8 mouse cellular contexts compared by ENCODE assay signal in the genomic region with DNA sequence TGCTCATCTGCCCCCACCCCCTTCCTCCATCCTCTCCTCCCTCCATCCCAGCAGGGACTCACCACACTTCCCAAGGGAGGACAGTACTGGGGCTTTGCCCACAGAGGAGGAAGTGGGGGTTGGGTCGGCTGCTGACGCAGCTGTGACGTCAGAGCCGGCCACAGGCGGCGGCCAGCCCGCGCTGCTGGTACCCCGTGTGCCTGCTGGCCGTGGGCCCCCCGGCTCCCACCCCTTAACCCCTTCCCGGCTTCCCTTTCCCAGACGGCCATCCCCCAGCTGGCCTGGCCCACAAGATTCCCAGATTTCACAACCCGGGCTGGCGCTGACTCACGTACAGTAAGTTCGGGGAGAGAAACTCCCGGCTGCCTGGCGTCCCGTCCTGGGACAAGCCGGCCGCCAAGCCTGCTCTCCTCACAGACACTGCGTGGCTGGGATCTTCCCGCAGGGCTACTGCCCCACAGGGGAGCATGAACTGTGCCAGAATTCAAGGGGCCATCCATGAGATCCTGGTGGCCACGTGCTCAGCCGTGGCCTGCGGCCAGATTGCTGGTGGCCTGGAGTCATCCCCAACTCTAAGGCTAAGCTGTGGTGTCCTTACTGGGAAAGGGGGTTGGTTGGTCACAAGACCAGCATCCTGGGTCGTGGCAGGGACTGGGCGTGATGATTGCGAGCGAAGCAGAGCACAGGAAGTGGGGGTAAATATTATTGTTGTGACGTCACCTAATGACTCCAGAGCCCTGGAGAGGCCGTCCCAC.
DNase-seq lines count a peak whose midpoint lies in the region; ATAC-seq and TF ChIP-seq lines count a peak whose summit lies in the region.

No protein-coding gene starts in this region.

- TF ChIP-seq CTCF in MEL (IDR thresholded peaks at IDR 0.05 in 2 of 3, conservative IDR thresholded peaks at IDR 0.05 in 1 of 3; ENCODE audit: control insufficient read depth in 1 of 3, insufficient read depth in 1 of 3, low read depth in 2 of 3, low read length in 3 of 3, poor library complexity in 1 of 3, severe bottlenecking in 1 of 3) = no peak
- no peak for TF ChIP-seq CTCF in gastrocnemius, adult 2 months (IDR thresholded peaks at IDR 0.05)

- H3K4me1 ChIP-seq in MEL (ENCODE audit: control insufficient read depth in 1 of 2, insufficient read depth in 2 of 2, low read length in 2 of 2) = 0 out of 4 replicates have a peak, but pooled peaks cover 0 to 7% of the 10 kb centered on the region in 2 experiments
- peaks cover 25% of the 10 kb centered on the region for H3K4me1 ChIP-seq in hindbrain, embryonic 15.5 days (replicated peaks)
- H3K4me1 ChIP-seq in limb, embryonic 10.5 days = peaks cover 70% of the 10 kb centered on the region
- H3K4me1 ChIP-seq in midbrain, embryonic 10.5 days = peaks cover 60% of the 10 kb centered on the region

- H3K4me3 ChIP-seq in MEL (ENCODE audit: control insufficient read depth in 1 of 2, insufficient read depth in 1 of 2, low read depth in 2 of 2, low read length in 2 of 2) = peak overlapping the region; percentile 66 to 91
- H3K4me3 ChIP-seq in gastrocnemius, adult 2 months = peak overlapping the region; percentile 77
- peak overlapping the region; percentile 49 for H3K4me3 ChIP-seq in hindbrain, embryonic 15.5 days
- peak overlapping the region; percentile 69 for H3K4me3 ChIP-seq in limb, embryonic 10.5 days
- peak overlapping the region; percentile 67 for H3K4me3 ChIP-seq in midbrain, embryonic 10.5 days

- no peaks in the 10 kb centered on the region for H3K36me3 ChIP-seq in MEL (ENCODE audit: control insufficient read depth in 1 of 2, insufficient read depth in 2 of 2, low read length in 2 of 2)
- no peaks in the 10 kb centered on the region for H3K36me3 ChIP-seq in hindbrain, embryonic 15.5 days
- H3K36me3 ChIP-seq in limb, embryonic 10.5 days = no peaks in the 10 kb centered on the region
- no peaks in the 10 kb centered on the region for H3K36me3 ChIP-seq in midbrain, embryonic 10.5 days

- peak; percentile 69 for DNase-seq in MEL (ENCODE audit: low read depth, low spot score)
- DNase-seq in brain, adult 2 months (ENCODE audit: low read depth, low spot score) = peak; percentile 36
- DNase-seq in gastrocnemius, adult 2 months = peak; percentile 91
- DNase-seq in limb, embryonic 10.5 days (ENCODE audit: low spot score) = peak; percentile 84
- DNase-seq in midbrain, embryonic 10.5 days (ENCODE audit: low spot score) = peak; percentile 79
- peak; percentile 89 for DNase-seq in skeletal muscle tissue, adult 2 months (ENCODE audit: low read depth, low spot score)
- DNase-seq in yolk sac, embryonic 10.5 days (ENCODE audit: low spot score) = peak; percentile 84

- TF ChIP-seq RAD21 in MEL (IDR thresholded peaks at IDR 0.05; ENCODE audit: low read depth, low read length) = no peak

- peaks cover 8% of the 10 kb centered on the region; the same call in 1 of the 2 replicates for H3K79me2 ChIP-seq in MEL (ENCODE audit: control insufficient read depth, insufficient read depth, low read length, poor library complexity)

- peak overlapping the region; percentile 88 for H3K4me2 ChIP-seq in hindbrain, embryonic 15.5 days

- peak; percentile 70 to 76; a peak in 3 of 4 replicates for TF ChIP-seq POLR2A in MEL (IDR thresholded peaks at IDR 0.05; ENCODE audit: control insufficient read depth in 1 of 2, insufficient read depth in 1 of 2, low read depth in 1 of 2, low read length in 2 of 2, poor library complexity in 1 of 2)

- H3K9ac ChIP-seq in MEL (ENCODE audit: control insufficient read depth, low read depth, low read length, poor library complexity, severe bottlenecking) = peak overlapping the region; percentile 77
- peak overlapping the region; percentile 44 for H3K9ac ChIP-seq in hindbrain, embryonic 15.5 days

- WGBS in hindbrain, embryonic 15.5 days = 2% methylated on average over 33 of the region's 33 CpGs
- WGBS in limb, embryonic 10.5 days = under 1% methylated on average over 33 of the region's 33 CpGs
- 2% methylated on average over 33 of the region's 33 CpGs for WGBS in midbrain, embryonic 10.5 days

- no peaks in the 10 kb centered on the region for H3K27me3 ChIP-seq in MEL (ENCODE audit: control insufficient read depth in 1 of 2, insufficient read depth in 2 of 2, low read length in 2 of 2)
- 0 out of 2 replicates have a peak, but pooled peaks cover 3% of the 10 kb centered on the region for H3K27me3 ChIP-seq in hindbrain, embryonic 15.5 days
- H3K27me3 ChIP-seq in limb, embryonic 10.5 days (ENCODE audit: low read depth, poor library complexity, severe bottlenecking) = no peaks in the 10 kb centered on the region
- H3K27me3 ChIP-seq in midbrain, embryonic 10.5 days (ENCODE audit: low read depth, poor library complexity, severe bottlenecking) = peaks cover 61% of the 10 kb centered on the region

- H3K9me3 ChIP-seq in MEL (replicated peaks; ENCODE audit: insufficient read depth, low read length) = no peaks in the 10 kb centered on the region
- no peaks in the 10 kb centered on the region for H3K9me3 ChIP-seq in hindbrain, embryonic 15.5 days
- H3K9me3 ChIP-seq in limb, embryonic 10.5 days (replicated peaks) = no peaks in the 10 kb centered on the region
- H3K9me3 ChIP-seq in midbrain, embryonic 10.5 days (replicated peaks) = no peaks in the 10 kb centered on the region

- peak in 1 of 2 experiments; percentile 18; a peak in 1 of 4 replicates for TF ChIP-seq EP300 in MEL (IDR thresholded peaks at IDR 0.05; ENCODE audit: low read depth in 1 of 2, low read length in 2 of 2)

- peak overlapping the region; percentile 11 for H3K27ac ChIP-seq in MEL (ENCODE audit: control insufficient read depth, low read depth, low read length)
- H3K27ac ChIP-seq in gastrocnemius, adult 2 months = peak overlapping the region; percentile 96
- peak overlapping the region; percentile 55 for H3K27ac ChIP-seq in hindbrain, embryonic 15.5 days (replicated peaks)
- H3K27ac ChIP-seq in limb, embryonic 10.5 days = peak overlapping the region; percentile 93
- peak overlapping the region; percentile 85 for H3K27ac ChIP-seq in midbrain, embryonic 10.5 days (replicated peaks)

- ATAC-seq in hindbrain, embryonic 15.5 days (ENCODE audit: low FRiP score, low read depth) = peak; percentile 49

- intact Hi-C loops in gastrocnemius, adult 2 months (cut with DNase I) = loop anchor here (5.0 kb wide), 1 partner anchor 45 kb away; no protein-coding TSS in a partner anchor

TF ChIP-seq in MEL, 35 proteins besides CTCF, POLR2A, EP300 and RAD21 (continues in another document):
- TF ChIP-seq ZNF384 (IDR thresholded peaks at IDR 0.05; ENCODE audit: low read depth, low read length) (no peak), MYC (IDR thresholded peaks at IDR 0.05; ENCODE audit: low read depth, low read length) (peak; percentile 86), TCF12 (IDR thresholded peaks at IDR 0.05; ENCODE audit: low read depth, low read length) (no peak), ZMIZ1 (IDR thresholded peaks at IDR 0.05; ENCODE audit: low read depth, low read length) (no peak), GABPA (IDR thresholded peaks at IDR 0.05; ENCODE audit: low read depth, low read length) (no peak), USF2 (IDR thresholded peaks at IDR 0.05; ENCODE audit: borderline replicate concordance in 1 of 2, insufficient read depth in 1 of 2, low read depth in 1 of 2, low read length in 2 of 2) (no peak), KAT2A (conservative IDR thresholded peaks at IDR 0.05; ENCODE audit: low read depth, low read length) (no peak), SMC3 (IDR thresholded peaks at IDR 0.05; ENCODE audit: low read depth, low read length) (no peak), NELFE (IDR thresholded peaks at IDR 0.05; ENCODE audit: low read depth, low read length) (peak; percentile 29), UBTF (IDR thresholded peaks at IDR 0.05; ENCODE audit: borderline replicate concordance, insufficient read depth, low read depth, low read length) (no peak), ZC3H11A (IDR thresholded peaks at IDR 0.05; ENCODE audit: low read depth, low read length) (no peak), CHD1 (IDR thresholded peaks at IDR 0.05; ENCODE audit: low read depth, low read length) (no peak), MEF2A (IDR thresholded peaks at IDR 0.05; ENCODE audit: extremely low read depth, insufficient replicate concordance, low read depth, low read length, poor library complexity, severe bottlenecking) (no peak), POLR2AphosphoS2 (IDR thresholded peaks at IDR 0.05; ENCODE audit: low read length) (0 out of 2 replicates have a peak, but pooled peaks have one; percentile 32), BHLHE40 (IDR thresholded peaks at IDR 0.05; ENCODE audit: borderline replicate concordance, low read depth, low read length) (no peak), MYB (IDR thresholded peaks at IDR 0.05; ENCODE audit: low read depth, low read length) (no peak), MAFK (IDR thresholded peaks at IDR 0.05; ENCODE audit: borderline replicate concordance, low read depth, low read length) (no peak), NRF1 (IDR thresholded peaks at IDR 0.05; ENCODE audit: insufficient read depth, low read depth, low read length, poor library complexity, severe bottlenecking) (no peak), MAX (IDR thresholded peaks at IDR 0.05; ENCODE audit: low read length) (peak; percentile 91), TBP (IDR thresholded peaks at IDR 0.05; ENCODE audit: low read depth, low read length) (no peak), E2F4 (IDR thresholded peaks at IDR 0.05; ENCODE audit: borderline replicate concordance, low read depth, low read length) (no peak), USF1 (IDR thresholded peaks at IDR 0.05; ENCODE audit: low read depth, low read length) (peak; percentile 75), CHD2 (IDR thresholded peaks at IDR 0.05; ENCODE audit: low read length) (peak; percentile 48), TAL1 (IDR thresholded peaks at IDR 0.05; ENCODE audit: low read length) (no peak), JUND (IDR thresholded peaks at IDR 0.05; ENCODE audit: low read depth, low read length) (no peak), POLR2AphosphoS5 (IDR thresholded peaks at IDR 0.05; ENCODE audit: borderline replicate concordance, low read depth, low read length) (no peak), SIN3A (IDR thresholded peaks at IDR 0.05; ENCODE audit: low read length) (peak; percentile 85), HCFC1 (IDR thresholded peaks at IDR 0.05; ENCODE audit: low read depth, low read length) (no peak), ETS1 (IDR thresholded peaks at IDR 0.05; ENCODE audit: low read depth, low read length) (peak; percentile 29; the same call in 1 of the 2 replicates), ZKSCAN1 (IDR thresholded peaks at IDR 0.05; ENCODE audit: low read depth, low read length) (no peak), MAZ (IDR thresholded peaks at IDR 0.05; ENCODE audit: low read depth, low read length) (no peak; the same call in 1 of the 2 replicates), RCOR1 (IDR thresholded peaks at IDR 0.05; ENCODE audit: low read depth, low read length) (0 out of 2 replicates have a peak, but pooled peaks have one; percentile 10), ELF1 (IDR thresholded peaks at IDR 0.05; ENCODE audit: low read depth, low read length) (peak; percentile 50)

Comparison
In these comparisons a context has a peak if more than half of its experiments do, and no peak if none do; other contexts are left out.
1. Peak in every context shown above with its lines: DNase-seq, ATAC-seq, H3K4me3 ChIP-seq and H3K27ac ChIP-seq.
2. DNase-seq: peak in every context shown above with its lines; median percentile 91 in gastrocnemius, adult 2 months; 89 in skeletal muscle tissue, adult 2 months; 84 in limb, embryonic 10.5 days; 84 in yolk sac, embryonic 10.5 days; 79 in midbrain, embryonic 10.5 days; 69 in MEL; 36 in brain, adult 2 months.
3. H3K27ac ChIP-seq: peak in every context shown above with its lines; median percentile 96 in gastrocnemius, adult 2 months; 93 in limb, embryonic 10.5 days; 85 in midbrain, embryonic 10.5 days; 55 in hindbrain, embryonic 15.5 days; 11 in MEL.